Mouse (Mus musculus): ENCODE data around the gene Scgb2b20.
"Not testable (repeated sequence)": the region's sequence is repeated elsewhere in the genome, so short reads cannot be mapped to it uniquely, and the experiment has no call there.

The Scgb2b20 gene

DNA sequence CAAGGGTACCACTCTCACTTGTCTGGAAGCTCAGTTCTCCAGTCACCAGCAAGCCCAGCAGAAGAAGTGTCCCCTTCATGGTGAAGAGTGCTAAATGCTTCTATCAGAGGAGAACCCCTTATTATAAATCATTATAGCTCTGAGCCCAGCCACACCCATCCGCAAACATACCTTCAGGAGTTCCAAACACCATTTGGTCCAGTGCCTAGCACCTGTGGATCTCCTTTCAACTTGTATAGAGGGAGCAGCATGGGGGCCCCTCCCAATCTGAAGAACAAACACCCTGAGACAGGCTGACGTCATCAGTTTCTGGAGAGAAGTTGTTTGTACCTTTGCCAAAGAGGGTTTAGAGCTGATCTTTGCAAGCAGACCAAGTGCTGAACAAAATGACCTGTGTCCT, at the start of gene Scgb2b20:
Scgb2b20 (minus strand) TSS at position 101 of the 400 bp plus-strand sequence.
- ATAC-seq (ENCODE audit: insufficient number of reproducible peaks, low FRiP score, low TSS enrichment), result not testable (repeated sequence)

DNA sequence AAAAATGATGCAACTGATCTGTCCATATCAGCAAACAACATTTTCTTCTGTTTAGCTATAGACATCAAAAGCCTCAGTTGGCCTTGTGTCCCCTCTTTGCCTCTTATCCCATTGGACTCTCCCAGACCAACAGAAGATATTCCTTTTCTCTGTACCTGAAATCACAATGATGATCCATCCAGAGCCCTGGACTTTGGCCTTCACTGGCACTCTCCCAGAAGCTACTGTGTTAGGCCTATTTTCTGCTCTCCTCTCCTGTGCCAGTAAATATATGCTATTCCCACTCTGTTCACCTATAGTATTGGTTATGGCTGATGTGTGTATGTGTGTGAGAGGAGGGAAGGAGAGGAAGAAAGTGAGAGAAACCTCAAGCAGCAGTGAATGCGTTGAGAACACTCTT, 43.6 kb upstream of the Scgb2b20 start:
- ATAC-seq (ENCODE audit: insufficient number of reproducible peaks, low FRiP score, low TSS enrichment), result not testable (repeated sequence)

GRCm38 (mm10) chr7:33401650-33402049, 35.5 kb upstream of the Scgb2b20 start:
- ATAC-seq (ENCODE audit: insufficient number of reproducible peaks, low FRiP score, low TSS enrichment), result no peak

DNA sequence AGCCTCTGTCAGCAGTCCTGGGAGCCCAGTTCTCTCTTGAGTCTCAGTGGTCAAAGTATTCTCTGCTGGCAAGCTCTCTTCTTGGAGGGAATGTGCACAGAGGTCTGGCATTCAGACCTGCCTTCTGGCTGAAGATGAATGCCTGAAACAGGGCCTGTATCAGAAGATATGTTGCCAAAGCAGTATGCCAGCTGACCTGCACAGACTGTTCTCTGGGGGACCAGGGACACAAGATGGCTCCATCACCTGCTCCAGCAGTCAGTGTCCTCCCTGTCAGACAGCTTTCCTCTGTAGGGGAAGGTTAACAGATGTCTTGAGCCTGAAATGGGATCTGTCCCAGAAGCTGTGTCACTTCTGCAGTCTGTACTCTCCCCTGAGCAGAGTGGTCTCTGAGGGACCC, 33.6 kb upstream of the Scgb2b20 start:
- ATAC-seq (ENCODE audit: insufficient number of reproducible peaks, low FRiP score, low TSS enrichment), result not testable (repeated sequence)

DNA sequence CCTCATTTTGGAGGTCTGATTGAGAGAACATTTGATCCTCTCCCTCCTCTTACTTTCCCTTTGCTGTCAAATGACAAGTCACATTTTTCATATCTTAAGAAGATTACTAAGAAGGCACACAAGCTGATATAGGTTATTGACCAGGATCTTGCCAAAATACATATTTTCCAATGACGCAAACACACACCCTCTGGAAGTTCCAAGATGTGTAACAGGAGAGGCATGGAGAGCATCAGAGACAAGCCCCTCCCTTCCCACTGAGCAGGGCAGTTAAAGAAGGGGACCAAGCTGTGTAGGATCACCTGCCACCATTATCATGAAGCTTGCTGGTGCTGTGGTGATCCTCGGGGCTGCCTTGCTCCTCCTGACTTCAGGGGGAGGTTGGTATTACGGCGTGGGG, 6.8 kb upstream of the Scgb2b20 start, which contains the start of gene Scgb1b20:
Scgb1b20 (plus strand) TSS at position 301 of the 400 bp plus-strand sequence.
- not testable (repeated sequence) for ATAC-seq (ENCODE audit: insufficient number of reproducible peaks, low FRiP score, low TSS enrichment)
